ENCODE assay signal across 9 mouse cellular contexts in genomic region chr2:170873382-170873781, GRCm38 (mm10).
DNase-seq lines count a peak whose midpoint lies in the region; ATAC-seq and TF ChIP-seq lines count a peak whose summit lies in the region.
"Had no signal": no experiment of that assay in that cellular context is flagged by ENCODE, and none has a peak within 500 bp of the region (broad histone marks: within the 10 kb centered on the region; RNA-seq: fewer than 3 reads in every experiment).

No protein-coding gene starts in this region.

- peak overlapping the region; percentile 40; the same call in 1 of the 2 replicates for H3K27ac ChIP-seq in forebrain, embryonic 10.5 days
- no peak overlapping the region for H3K27ac ChIP-seq in forebrain, embryonic 15.5 days (replicated peaks)
- H3K27ac ChIP-seq in testis, adult 2 months (ENCODE audit: control insufficient read depth, insufficient read depth, low read depth, low read length), result no peak overlapping the region
- H3K27ac ChIP-seq: liver, embryonic 15.5 days had no signal

- peak; percentile 81 for DNase-seq in forebrain, embryonic 10.5 days (ENCODE audit: extremely low spot score, low spot score)
- DNase-seq in adrenal gland, adult 18-20 months (ENCODE audit: low spot score in 2 of 2), result peak; percentile 79 to 85
- peak; percentile 54 to 65 for DNase-seq in gastrocnemius, postnatal 36 days
- DNase-seq in layer of hippocampus, postnatal 10 days (ENCODE audit: low spot score in 2 of 2), result peak; percentile 92 to 95

- no peak for ATAC-seq in forebrain, embryonic 15.5 days (replicated peaks)
- peak; percentile 59 for ATAC-seq in common myeloid progenitor, adult 5-6 weeks (replicated peaks; ENCODE audit: low read depth, poor library complexity, severe bottlenecking)
- peak; percentile 62 for ATAC-seq in megakaryocyte, adult 5-6 weeks (ENCODE audit: poor library complexity, severe bottlenecking)

- peak; percentile 21; the same call in 1 of the 2 replicates for TF ChIP-seq CTCF in testis, adult 2 months (IDR thresholded peaks at IDR 0.05; ENCODE audit: control insufficient read depth, insufficient read depth, insufficient replicate concordance, low read depth, low read length)

- H3K27me3 ChIP-seq in forebrain, embryonic 10.5 days (ENCODE audit: poor library complexity, severe bottlenecking), result peaks cover 5% of the 10 kb centered on the region
- H3K27me3 ChIP-seq in forebrain, embryonic 15.5 days, result no peaks in the 10 kb centered on the region
- H3K27me3 ChIP-seq in testis, adult 2 months (ENCODE audit: control insufficient read depth, insufficient read depth, low read length), result no peaks in the 10 kb centered on the region
- H3K27me3 ChIP-seq: liver, embryonic 15.5 days had no signal

- WGBS in forebrain, embryonic 10.5 days, result 21% methylated on average over 8 of the region's 8 CpGs
- 15% methylated on average over 8 of the region's 8 CpGs for WGBS in forebrain, embryonic 15.5 days

- H3K4me3 ChIP-seq in forebrain, embryonic 10.5 days, result no peak overlapping the region
- no peak overlapping the region for H3K4me3 ChIP-seq in forebrain, embryonic 15.5 days
- H3K4me3 ChIP-seq in testis, adult 2 months (ENCODE audit: control insufficient read depth, low read depth, low read length), result no peak overlapping the region
- H3K4me3 ChIP-seq: liver, embryonic 15.5 days had no signal

- no peak overlapping the region for H3K4me2 ChIP-seq in forebrain, embryonic 15.5 days (replicated peaks)
- H3K4me2 ChIP-seq: liver, embryonic 15.5 days had no signal

- no peaks in the 10 kb centered on the region for H3K9me3 ChIP-seq in forebrain, embryonic 10.5 days
- no peaks in the 10 kb centered on the region for H3K9me3 ChIP-seq in forebrain, embryonic 15.5 days
- H3K9me3 ChIP-seq: liver, embryonic 15.5 days had no signal

- no peak overlapping the region for H3K9ac ChIP-seq in forebrain, embryonic 15.5 days (replicated peaks)
- H3K9ac ChIP-seq: liver, embryonic 15.5 days had no signal

- peaks cover 12% of the 10 kb centered on the region for H3K4me1 ChIP-seq in forebrain, embryonic 10.5 days
- peaks cover 3% of the 10 kb centered on the region for H3K4me1 ChIP-seq in forebrain, embryonic 15.5 days
- no peaks in the 10 kb centered on the region; the same call in 1 of the 2 replicates for H3K4me1 ChIP-seq in testis, adult 2 months (ENCODE audit: control insufficient read depth, insufficient read depth, low read length)
- H3K4me1 ChIP-seq: liver, embryonic 15.5 days had no signal

- intact Hi-C loops in gastrocnemius, postnatal 36 days (cut with DNase I), result loop anchor here (2.0 to 10.0 kb wide), 4 partner anchors 186 to 429 kb away; no protein-coding TSS in a partner anchor

- no peaks in the 10 kb centered on the region for H3K36me3 ChIP-seq in forebrain, embryonic 10.5 days (replicated peaks)
- no peaks in the 10 kb centered on the region for H3K36me3 ChIP-seq in forebrain, embryonic 15.5 days
- no peaks in the 10 kb centered on the region for H3K36me3 ChIP-seq in testis, adult 2 months (ENCODE audit: control insufficient read depth, insufficient read depth, low read length)
- H3K36me3 ChIP-seq: liver, embryonic 15.5 days had no signal

- no peak for TF ChIP-seq POLR2A in testis, adult 2 months (IDR thresholded peaks at IDR 0.05; ENCODE audit: control insufficient read depth, low read depth, low read length)
